In genomic region chr19:32269141-32269843, GRCm38 (mm10) we compare ENCODE assay signal across 19 mouse cellular contexts.
DNase-seq lines count a peak whose midpoint lies in the region; TF ChIP-seq lines count a peak whose summit lies in the region.
"Had no signal": no experiment of that assay in that cellular context is flagged by ENCODE, and none has a peak within 500 bp of the region (broad histone marks: within the 10 kb centered on the region; RNA-seq: fewer than 3 reads in every experiment).

No protein-coding gene starts in this region.

- no peak overlapping the region for H3K4me3 ChIP-seq in heart, embryonic 10.5 days
- no peak overlapping the region for H3K4me3 ChIP-seq in testis, adult 2 months (ENCODE audit: control insufficient read depth, low read depth, low read length)
- no peak overlapping the region for H3K4me3 ChIP-seq in embryonic facial prominence, embryonic 10.5 days
- H3K4me3 ChIP-seq: embryonic facial prominence, embryonic 15.5 days; forebrain, embryonic 10.5 days; intestine, embryonic 15.5 days; limb, embryonic 10.5 days; midbrain, embryonic 10.5 days; neural tube, embryonic 13.5 days had no signal

- no peak for TF ChIP-seq POLR2A in testis, adult 2 months (IDR thresholded peaks at IDR 0.05; ENCODE audit: control insufficient read depth, low read depth, low read length)

- H3K9me3 ChIP-seq in heart, embryonic 10.5 days, result no peaks in the 10 kb centered on the region
- no peaks in the 10 kb centered on the region for H3K9me3 ChIP-seq in embryonic facial prominence, embryonic 10.5 days
- H3K9me3 ChIP-seq: embryonic facial prominence, embryonic 15.5 days; forebrain, embryonic 10.5 days; intestine, embryonic 15.5 days; limb, embryonic 10.5 days; midbrain, embryonic 10.5 days; neural tube, embryonic 13.5 days had no signal

- H3K36me3 ChIP-seq in heart, embryonic 10.5 days, result no peaks in the 10 kb centered on the region
- no peaks in the 10 kb centered on the region for H3K36me3 ChIP-seq in testis, adult 2 months (ENCODE audit: control insufficient read depth, insufficient read depth, low read length)
- H3K36me3 ChIP-seq in embryonic facial prominence, embryonic 10.5 days (replicated peaks), result no peaks in the 10 kb centered on the region
- H3K36me3 ChIP-seq: embryonic facial prominence, embryonic 15.5 days; forebrain, embryonic 10.5 days; intestine, embryonic 15.5 days; limb, embryonic 10.5 days; midbrain, embryonic 10.5 days; neural tube, embryonic 13.5 days had no signal

- H3K27me3 ChIP-seq in heart, embryonic 10.5 days (ENCODE audit: insufficient read depth, poor library complexity, severe bottlenecking), result no peaks in the 10 kb centered on the region
- no peaks in the 10 kb centered on the region for H3K27me3 ChIP-seq in testis, adult 2 months (ENCODE audit: control insufficient read depth, insufficient read depth, low read length)
- no peaks in the 10 kb centered on the region for H3K27me3 ChIP-seq in embryonic facial prominence, embryonic 10.5 days (replicated peaks; ENCODE audit: low read depth, poor library complexity, severe bottlenecking)
- H3K27me3 ChIP-seq: embryonic facial prominence, embryonic 15.5 days; intestine, embryonic 15.5 days; neural tube, embryonic 13.5 days had no signal

- WGBS in heart, embryonic 10.5 days, result 78% methylated on average over 12 of the region's 12 CpGs
- 84% methylated on average over 12 of the region's 12 CpGs for WGBS in embryonic facial prominence, embryonic 10.5 days

- TF ChIP-seq CTCF in testis, adult 2 months (IDR thresholded peaks at IDR 0.05; ENCODE audit: control insufficient read depth, insufficient read depth, insufficient replicate concordance, low read depth, low read length), result no peak

- peak overlapping the region; percentile 59; the same call in 1 of the 2 replicates for H3K27ac ChIP-seq in heart, embryonic 10.5 days
- peak overlapping the region; percentile 37; the same call in 1 of the 2 replicates for H3K27ac ChIP-seq in testis, adult 2 months (ENCODE audit: control insufficient read depth, insufficient read depth, low read depth, low read length)
- no peak overlapping the region for H3K27ac ChIP-seq in embryonic facial prominence, embryonic 10.5 days (replicated peaks)
- H3K27ac ChIP-seq: embryonic facial prominence, embryonic 15.5 days; forebrain, embryonic 10.5 days; intestine, embryonic 15.5 days; limb, embryonic 10.5 days; midbrain, embryonic 10.5 days; neural tube, embryonic 13.5 days had no signal

- DNase-seq in heart, embryonic 10.5 days (ENCODE audit: low spot score), result no peak
- no peak for DNase-seq in heart, adult 11 months
- peak; percentile 34 for DNase-seq in layer of hippocampus, adult 9-11 months
- DNase-seq in layer of hippocampus, adult 9-10 months (ENCODE audit: low spot score), result no peak
- DNase-seq in testis, postnatal 14 days (ENCODE audit: low spot score), result no peak
- DNase-seq in embryonic facial prominence, embryonic 10.5 days (ENCODE audit: low spot score), result no peak
- DNase-seq: adrenal gland, postnatal 14 days; B cell, adult 2 months; cerebellum, adult 8-10 months; kidney, postnatal 10 days; lung, adult 2 months; lung, postnatal 4 days had no signal

- H3K4me1 ChIP-seq in heart, embryonic 10.5 days, result peaks cover 31% of the 10 kb centered on the region
- no peaks in the 10 kb centered on the region for H3K4me1 ChIP-seq in testis, adult 2 months (ENCODE audit: control insufficient read depth, insufficient read depth, low read length)
- peaks cover 23% of the 10 kb centered on the region for H3K4me1 ChIP-seq in embryonic facial prominence, embryonic 10.5 days
- H3K4me1 ChIP-seq: midbrain, embryonic 10.5 days had no signal
